Mouse (Mus musculus): ENCODE measurements at regions not wholly inside any gene's neighbourhood (a gene's known extent, or its start where the extent isn't known, plus 50 kb on each side); places are given as distances from the start of the nearest gene placed in this dataset.
"Not testable (repeated sequence)": the region's sequence is repeated elsewhere in the genome, so short reads cannot be mapped to it uniquely, and the experiment has no call there.

DNA sequence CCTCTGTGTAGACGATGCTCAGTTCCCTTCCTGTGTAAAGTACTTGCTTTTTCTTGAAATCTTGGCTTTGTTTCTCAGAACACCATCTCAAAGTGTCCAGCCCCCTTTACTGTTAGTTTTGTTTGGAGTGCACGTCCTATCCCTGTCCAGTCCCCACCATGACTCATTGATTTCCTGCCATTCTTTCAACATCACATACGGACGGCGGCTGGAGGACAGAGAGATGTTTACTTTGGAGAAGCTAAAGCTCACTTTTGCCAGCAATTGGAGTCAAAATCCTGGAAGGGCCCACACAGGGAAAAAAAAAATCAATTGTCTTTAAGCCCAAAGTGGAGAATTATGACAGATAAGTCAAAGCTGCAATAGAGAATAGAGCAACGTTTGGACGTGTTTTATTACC is 51.8 kb downstream of the Gm5426 start:
- ATAC-seq (replicated peaks; ENCODE audit: low FRiP score, poor library complexity, severe bottlenecking): no peak

- ATAC-seq (replicated peaks; ENCODE audit: low FRiP score, poor library complexity, severe bottlenecking): no peak
These were observed 54.0 kb downstream of the Gm5426 start for GRCm38 (mm10) chr10:96190168-96190987.

DNA sequence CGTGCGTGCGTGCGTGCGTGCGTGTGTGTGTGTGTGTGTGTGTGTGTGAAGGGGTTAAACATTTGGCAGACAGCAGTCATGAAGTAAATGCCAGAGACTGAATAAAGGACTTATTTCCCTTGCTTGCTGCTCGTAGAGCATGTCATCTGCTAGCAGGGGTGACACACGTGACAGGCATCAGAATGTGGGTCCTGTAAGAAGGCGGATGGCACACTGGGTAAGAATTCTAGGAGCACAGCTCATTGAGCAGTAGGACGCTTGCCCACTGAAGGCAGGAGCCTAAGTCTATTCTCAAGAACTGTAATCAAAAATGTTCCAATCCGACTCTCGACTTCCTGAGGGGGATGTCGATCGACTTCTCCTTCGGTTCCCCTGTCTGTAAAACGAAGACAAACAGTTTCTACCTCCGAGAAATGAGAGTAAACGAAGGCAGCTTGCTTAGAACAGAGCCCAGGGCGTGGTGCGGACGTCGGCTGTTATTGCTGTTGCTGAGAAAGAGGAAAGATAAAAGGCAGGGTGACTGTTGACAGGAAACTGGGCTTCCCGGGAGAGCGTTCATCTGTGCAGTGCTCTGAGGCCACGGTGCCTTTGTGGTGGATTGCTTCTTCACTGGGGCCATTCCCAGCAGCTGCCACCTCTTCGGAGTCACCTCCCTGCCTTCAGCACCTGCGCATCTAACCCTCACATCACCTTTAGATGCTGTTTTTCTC is 64.7 kb downstream of the Gm5426 start:
- ATAC-seq (replicated peaks; ENCODE audit: low FRiP score, poor library complexity, severe bottlenecking): no peak

DNA sequence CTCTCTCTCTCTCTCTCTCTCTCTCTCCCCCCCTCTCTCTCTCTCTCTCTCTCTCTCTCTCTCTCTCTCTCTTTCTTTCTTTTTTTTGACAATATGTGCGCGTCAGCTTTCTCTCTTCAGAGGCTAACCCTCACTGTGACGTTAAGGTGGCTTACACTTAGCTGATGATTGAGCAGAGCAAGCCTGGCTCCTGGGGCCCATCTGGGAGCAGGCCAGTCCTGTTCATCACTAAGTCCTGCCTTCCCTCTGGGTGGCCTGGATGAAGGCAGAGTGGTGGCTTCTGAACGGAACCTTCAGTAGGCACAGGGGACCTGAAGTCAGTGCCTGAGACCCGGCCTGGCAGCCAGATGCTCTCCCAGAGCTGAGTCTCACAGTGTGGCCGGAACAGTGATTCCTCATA is 65.5 kb downstream of the Gm5426 start:
- no peak for ATAC-seq (replicated peaks; ENCODE audit: low FRiP score, poor library complexity, severe bottlenecking)

DNA sequence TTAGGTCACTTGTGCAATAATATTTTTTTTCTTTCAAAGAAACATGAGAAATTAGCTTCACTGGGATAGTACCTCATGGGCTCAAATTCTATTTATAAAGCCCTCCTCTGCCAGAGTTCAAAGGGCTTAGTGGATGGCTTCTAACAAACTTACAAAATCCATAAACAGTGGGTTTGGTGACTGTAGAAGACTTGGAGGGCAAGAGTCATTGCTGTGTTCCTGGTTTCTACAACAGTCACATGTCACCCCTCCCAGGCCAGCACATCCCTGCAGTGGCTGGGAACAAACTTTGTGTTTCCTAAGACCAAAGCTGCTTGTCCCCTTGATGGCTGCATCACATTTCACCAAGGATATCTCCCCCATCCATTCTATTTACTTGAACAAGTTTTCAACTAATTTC is 66.5 kb downstream of the Gm5426 start:
- no peak for ATAC-seq (replicated peaks; ENCODE audit: low FRiP score, poor library complexity, severe bottlenecking)

DNA sequence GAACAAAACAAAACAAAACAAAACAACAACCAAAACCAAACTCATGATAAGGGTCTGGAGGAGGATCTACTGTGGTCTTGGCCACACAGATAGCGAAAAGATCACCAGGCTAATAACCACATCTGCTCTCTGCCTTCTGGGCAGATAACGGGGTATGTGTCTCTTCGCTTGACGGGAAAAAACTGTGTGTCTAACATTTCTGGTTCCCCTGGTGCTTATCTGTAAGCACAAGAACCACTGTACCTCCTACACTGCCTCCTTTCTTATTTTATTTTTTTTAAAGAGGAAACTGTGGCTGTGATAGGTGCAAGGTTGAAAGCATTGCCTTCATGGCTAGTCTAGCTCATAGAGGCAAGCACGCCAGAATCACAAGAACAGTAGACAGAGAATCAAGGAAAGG is 67.8 kb downstream of the Gm5426 start:
- ATAC-seq (replicated peaks; ENCODE audit: low FRiP score, poor library complexity, severe bottlenecking): no peak

DNA sequence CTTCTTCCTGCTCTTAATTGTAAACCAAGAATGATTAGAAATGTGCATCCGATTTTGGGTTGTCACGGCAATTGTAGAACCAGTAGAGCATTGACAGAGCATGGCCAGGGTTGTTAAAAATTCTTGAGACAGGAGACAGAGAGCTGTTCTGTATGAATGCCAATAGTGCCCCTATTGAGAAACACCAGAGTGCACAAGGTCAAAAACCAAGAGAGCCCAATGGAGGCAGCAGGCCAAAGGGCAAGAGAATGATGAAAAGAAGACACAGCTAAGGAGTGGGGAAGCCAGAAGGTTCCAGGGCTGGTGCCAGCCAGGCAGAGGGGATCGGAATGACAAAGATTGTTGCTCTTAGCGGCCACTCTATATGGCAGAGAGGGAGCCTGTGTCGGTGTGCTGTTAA is 72.8 kb downstream of the Gm5426 start:
- no peak for ATAC-seq (replicated peaks; ENCODE audit: low FRiP score, poor library complexity, severe bottlenecking)

GRCm38 (mm10) chr10:96211189-96211588 is 74.8 kb downstream of the Gm5426 start:
- ATAC-seq (replicated peaks; ENCODE audit: low FRiP score, poor library complexity, severe bottlenecking): no peak

GRCm38 (mm10) chr10:96213876-96214275 is 77.5 kb downstream of the Gm5426 start:
- ATAC-seq (replicated peaks; ENCODE audit: low FRiP score, poor library complexity, severe bottlenecking): no peak

DNA sequence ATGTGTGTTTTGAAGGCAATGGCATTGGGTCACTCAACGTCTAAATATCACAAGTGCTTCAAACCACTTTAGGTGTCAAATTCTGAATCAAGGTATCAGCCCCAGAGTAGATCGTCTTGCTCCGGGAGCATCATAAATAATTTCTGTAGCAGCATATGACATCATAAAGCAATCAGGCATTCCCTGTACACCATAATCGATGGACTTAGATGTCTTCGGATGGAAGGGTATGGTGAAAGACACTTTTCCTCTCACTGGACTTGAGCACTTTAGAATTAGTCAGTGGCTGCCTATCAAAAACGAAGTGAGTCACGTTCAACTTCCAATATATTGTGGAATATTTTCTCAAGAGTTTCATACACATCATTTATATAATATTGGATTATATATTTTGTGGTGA is 77.9 kb downstream of the Gm5426 start:
- ATAC-seq (replicated peaks; ENCODE audit: low FRiP score, poor library complexity, severe bottlenecking): no peak

- no peak for ATAC-seq (replicated peaks; ENCODE audit: low FRiP score, poor library complexity, severe bottlenecking)
These were observed 78.5 kb downstream of the Gm5426 start for GRCm38 (mm10) chr10:96214946-96215345.

GRCm38 (mm10) chr10:96220731-96221130 is 84.3 kb downstream of the Gm5426 start:
- ATAC-seq (replicated peaks; ENCODE audit: low FRiP score, poor library complexity, severe bottlenecking): no peak

- ATAC-seq (replicated peaks; ENCODE audit: low FRiP score, poor library complexity, severe bottlenecking): no peak
These were observed 94.0 kb downstream of the Gm5426 start for GRCm38 (mm10) chr10:96230391-96230790.

- no peak for ATAC-seq (replicated peaks; ENCODE audit: low FRiP score, poor library complexity, severe bottlenecking)
These were observed 94.9 kb downstream of the Gm5426 start for GRCm38 (mm10) chr10:96231309-96231708.

DNA sequence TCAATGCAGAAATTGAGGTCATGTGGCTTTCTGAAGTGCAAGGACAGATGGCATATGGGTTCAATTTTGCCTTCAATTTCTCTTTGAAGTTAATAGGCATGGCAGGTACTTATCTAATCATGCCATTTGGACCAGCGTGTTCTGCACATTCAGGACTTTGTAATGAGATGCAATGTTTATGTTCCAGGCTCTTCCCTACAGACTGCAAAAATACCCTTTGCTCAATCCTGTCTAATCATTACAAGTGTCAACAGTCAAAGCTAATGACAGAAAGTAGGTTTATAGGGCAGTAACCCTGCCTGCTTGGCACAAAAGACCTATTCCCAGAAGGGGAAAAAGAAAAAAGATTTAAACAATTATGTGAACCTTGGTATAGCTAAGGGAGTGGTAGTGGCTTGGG is 96.5 kb downstream of the Gm5426 start:
- no peak for ATAC-seq (replicated peaks; ENCODE audit: low FRiP score, poor library complexity, severe bottlenecking)

DNA sequence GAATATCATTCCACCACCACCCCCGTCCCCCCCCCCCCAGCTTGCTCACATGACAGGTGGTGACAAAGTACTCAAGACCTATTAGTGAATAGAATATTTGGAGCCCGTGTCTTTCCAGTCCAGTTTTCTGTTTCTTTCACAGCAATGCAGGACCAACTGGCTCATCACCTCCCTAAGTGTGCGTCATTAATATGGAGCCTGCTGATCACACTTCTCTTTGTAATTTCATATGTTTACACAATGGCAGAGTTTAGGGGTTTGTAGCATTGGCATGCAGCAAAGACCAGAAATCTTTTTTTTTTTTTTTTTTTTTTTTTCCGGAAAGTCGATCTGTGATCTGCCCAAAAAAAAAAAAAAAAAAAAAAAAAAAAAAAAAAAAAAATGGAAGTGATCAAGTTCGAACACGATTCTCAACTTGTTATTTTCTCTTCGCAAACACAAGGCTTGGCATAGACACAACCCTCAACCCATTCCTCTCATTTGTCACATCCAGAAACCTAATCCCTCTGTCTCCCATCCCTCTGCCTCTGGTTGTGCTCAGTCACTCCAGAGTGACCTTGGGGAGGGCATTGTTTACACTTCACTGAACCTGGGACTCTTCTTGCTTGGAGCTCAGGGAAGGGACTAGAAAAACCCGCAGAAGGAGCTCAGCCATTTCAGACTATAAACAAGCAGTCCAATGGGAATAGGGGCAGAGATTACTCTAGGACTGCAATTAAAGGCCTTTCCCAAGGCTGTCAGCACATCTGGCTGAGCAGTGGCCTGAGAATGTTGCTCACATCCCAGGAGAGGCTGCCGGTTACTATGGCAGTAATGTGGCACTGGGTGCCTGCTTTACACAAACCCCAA is 98.4 kb downstream of the Gm5426 start:
- no peak for ATAC-seq (replicated peaks; ENCODE audit: low FRiP score, poor library complexity, severe bottlenecking)

GRCm38 (mm10) chr10:96236031-96236430 is 99.6 kb downstream of the Gm5426 start:
- not testable (repeated sequence) for ATAC-seq (replicated peaks; ENCODE audit: low FRiP score, poor library complexity, severe bottlenecking)

DNA sequence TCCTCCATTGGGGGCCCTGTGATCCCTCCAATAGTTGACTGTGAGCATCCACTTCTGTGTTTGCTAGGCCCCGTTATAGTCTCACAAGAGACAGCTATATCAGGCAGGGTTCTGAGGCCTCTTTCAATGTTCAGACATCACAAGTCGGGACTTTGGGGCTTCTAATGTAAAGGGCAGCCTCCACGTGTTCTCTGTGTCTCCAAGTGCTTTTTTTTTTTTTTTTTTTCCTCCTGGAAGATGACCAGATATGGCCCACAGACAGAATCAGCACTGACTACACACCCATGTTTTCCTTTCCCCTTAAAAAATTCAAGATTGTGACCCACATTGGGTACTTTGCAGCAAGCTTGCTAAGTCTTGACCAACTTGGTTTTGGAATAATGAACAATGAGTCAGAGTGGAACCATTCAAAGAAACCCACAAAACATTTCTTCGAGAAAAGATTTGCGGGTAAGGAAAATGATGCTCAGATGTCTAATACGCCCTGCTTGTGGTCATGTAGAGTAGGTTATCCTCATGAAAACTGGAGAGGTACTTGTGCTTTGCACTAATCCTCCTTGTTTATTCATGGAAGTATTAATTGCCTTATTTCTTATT is 100.5 kb downstream of the Gm5426 start:
- ATAC-seq (replicated peaks; ENCODE audit: low FRiP score, poor library complexity, severe bottlenecking): no peak

DNA sequence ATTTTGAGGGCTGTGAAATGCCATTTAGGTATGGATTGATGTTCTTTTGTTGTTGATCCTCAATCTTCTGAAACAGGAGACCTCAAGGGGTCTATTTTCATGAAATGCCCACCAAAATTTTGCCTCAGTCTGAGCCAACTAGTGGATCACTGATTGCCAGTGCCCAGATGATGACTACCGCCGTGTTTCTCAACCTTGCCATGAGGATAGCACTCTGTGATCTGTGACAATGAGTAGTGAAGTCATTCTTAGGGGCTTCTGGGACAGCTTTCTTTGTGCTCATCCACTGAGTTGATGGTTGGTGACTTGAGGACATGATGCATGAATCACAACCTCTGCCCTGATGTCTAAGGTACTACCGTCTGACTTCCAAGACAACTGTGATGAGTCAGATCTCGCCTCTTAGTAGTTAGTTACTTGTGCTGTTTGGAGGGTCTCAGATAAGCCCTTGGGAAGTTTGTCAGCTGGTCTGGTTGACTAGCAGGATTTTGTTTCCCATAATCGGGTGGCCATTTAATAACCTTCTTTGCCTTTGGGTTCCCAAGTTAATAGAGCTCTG is 101.2 kb downstream of the Gm5426 start:
- no peak for ATAC-seq (replicated peaks; ENCODE audit: low FRiP score, poor library complexity, severe bottlenecking)

DNA sequence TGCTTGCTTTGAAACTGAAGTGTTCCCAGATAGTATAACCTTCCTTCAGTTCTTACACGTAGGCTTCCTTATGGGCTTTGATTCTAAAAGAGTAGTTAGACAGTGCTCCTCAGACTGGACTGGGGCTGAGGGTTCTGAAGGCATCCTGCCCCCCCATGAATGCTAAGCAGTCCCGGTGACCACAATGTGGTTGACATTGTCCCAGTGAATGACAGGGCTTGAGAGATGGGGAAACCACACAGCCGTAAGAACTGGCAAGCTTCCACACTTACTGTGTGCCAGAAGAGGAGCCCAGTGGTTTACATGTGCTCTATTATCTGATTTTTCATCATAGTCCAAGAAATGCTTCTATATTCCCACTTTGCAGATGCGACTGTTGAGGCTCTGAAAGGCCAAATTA is 101.8 kb downstream of the Gm5426 start:
- no peak for ATAC-seq (replicated peaks; ENCODE audit: low FRiP score, poor library complexity, severe bottlenecking)
